Mouse (Mus musculus): ENCODE measurements at regions not wholly inside any gene's neighbourhood (a gene's known extent, or its start where the extent isn't known, plus 50 kb on each side); places are given as distances from the start of the nearest gene placed in this dataset.

GRCm38 (mm10) chr15:61297447-61298208 is 374.8 kb upstream of the A1bg start:
- DNase-seq (ENCODE audit: low spot score in 2 of 2): no peak

GRCm38 (mm10) chr15:61294616-61295015 is 371.8 kb upstream of the A1bg start:
- DNase-seq (ENCODE audit: low spot score in 2 of 2): no peak

GRCm38 (mm10) chr15:61294131-61294530 is 371.3 kb upstream of the A1bg start:
- no peak for DNase-seq (ENCODE audit: low spot score in 2 of 2)

- no peak for DNase-seq (ENCODE audit: low spot score in 2 of 2)
Measured at GRCm38 (mm10) chr15:61268766-61269165, 346.0 kb upstream of the A1bg start.

GRCm38 (mm10) chr15:61259047-61259446 is 336.2 kb upstream of the A1bg start:
- no peak for DNase-seq (ENCODE audit: low spot score in 2 of 2)

GRCm38 (mm10) chr15:61244511-61244910 is 321.7 kb upstream of the A1bg start:
- no peak for DNase-seq (ENCODE audit: low spot score in 2 of 2)

- no peak for DNase-seq (ENCODE audit: low spot score in 2 of 2)
Measured at GRCm38 (mm10) chr15:61242161-61242681, 319.4 kb upstream of the A1bg start.

GRCm38 (mm10) chr15:61241741-61242140 is 318.9 kb upstream of the A1bg start:
- DNase-seq (ENCODE audit: low spot score in 2 of 2): no peak

GRCm38 (mm10) chr15:61240344-61240743 is 317.5 kb upstream of the A1bg start:
- no peak for DNase-seq (ENCODE audit: low spot score in 2 of 2)

GRCm38 (mm10) chr15:61239414-61239813 is 316.6 kb upstream of the A1bg start:
- no peak for DNase-seq (ENCODE audit: low spot score in 2 of 2)

GRCm38 (mm10) chr15:61238996-61239395 is 316.2 kb upstream of the A1bg start:
- no peak for DNase-seq (ENCODE audit: low spot score in 2 of 2)

GRCm38 (mm10) chr15:61229579-61229978 is 306.8 kb upstream of the A1bg start:
- DNase-seq (ENCODE audit: low spot score in 2 of 2): no peak

GRCm38 (mm10) chr15:61222923-61223322 is 300.1 kb upstream of the A1bg start:
- DNase-seq (ENCODE audit: low spot score in 2 of 2): no peak

GRCm38 (mm10) chr15:61210161-61210560 is 287.3 kb upstream of the A1bg start:
- no peak for DNase-seq (ENCODE audit: low spot score in 2 of 2)

GRCm38 (mm10) chr15:61189981-61190380 is 267.2 kb upstream of the A1bg start:
- no peak for DNase-seq (ENCODE audit: low spot score in 2 of 2)

- DNase-seq (ENCODE audit: low spot score in 2 of 2): no peak
Measured at GRCm38 (mm10) chr15:61189481-61189880, 266.7 kb upstream of the A1bg start.

- no peak for DNase-seq (ENCODE audit: low spot score in 2 of 2)
Measured at GRCm38 (mm10) chr15:61184597-61184963, 261.8 kb upstream of the A1bg start.

- DNase-seq (ENCODE audit: low spot score in 2 of 2): no peak
Measured at GRCm38 (mm10) chr15:61183751-61184596, 261.2 kb upstream of the A1bg start.

- DNase-seq (ENCODE audit: low spot score in 2 of 2): no peak
Measured at GRCm38 (mm10) chr15:61183291-61183690, 260.5 kb upstream of the A1bg start.

GRCm38 (mm10) chr15:61168842-61169416 is 246.1 kb upstream of the A1bg start:
- no peak for DNase-seq (ENCODE audit: low spot score in 2 of 2)

GRCm38 (mm10) chr15:61165050-61165449 is 242.2 kb upstream of the A1bg start:
- no peak for DNase-seq (ENCODE audit: low spot score in 2 of 2)

- no peak for DNase-seq (ENCODE audit: low spot score in 2 of 2)
Measured at GRCm38 (mm10) chr15:61161397-61161796, 238.6 kb upstream of the A1bg start.
